Mouse (Mus musculus) ES-E14 (cell line): ENCODE measurements at regions not wholly inside any gene's neighbourhood (a gene's known extent, or its start where the extent isn't known, plus 50 kb on each side); places are given as distances from the start of the nearest gene placed in this dataset.

ENCODE experiments used
- DNase-seq: peaks from one replicate; pipeline ENCODE4 v3.0.0-alpha.2; 2013; ENCODE audit warnings: low read depth, low spot score
- H3K27ac ChIP-seq: 2 replicates; pipeline ENCODE4 v1.5.1; 2012; ENCODE audit warnings: low read depth, mild to moderate bottlenecking, low read length, moderate library complexity, mixed read lengths; ENCODE audit not compliant: poor library complexity, insufficient read depth, severe bottlenecking
- H3K36me3 ChIP-seq: 2 replicates; pipeline ENCODE4 v1.6.1; 2012; ENCODE audit warnings: mild to moderate bottlenecking, low read length, moderate library complexity, mixed read lengths; ENCODE audit not compliant: control insufficient read depth, poor library complexity, insufficient read depth, severe bottlenecking
- H3K4me1 ChIP-seq, 2 experiments: fragments of 150-350 bp in 1 of 2; sonication (generic) in 1 of 2; 2 replicates each; pipeline ENCODE4 v1.6.1; 2012; ENCODE audit warnings: low read length in 2 of 2, mild to moderate bottlenecking in 1 of 2, mixed read lengths in 1 of 2; ENCODE audit not compliant: control insufficient read depth in 2 of 2, insufficient read depth in 2 of 2, poor library complexity in 1 of 2
- H3K4me3 ChIP-seq, 2 experiments: fragments of 150-350 bp in 1 of 2; sonication (generic) in 1 of 2; 2 replicates each; pipeline ENCODE4 v1.5.1; 2012; ENCODE audit warnings: low read length in 2 of 2, low read depth in 1 of 2, mild to moderate bottlenecking in 1 of 2, mixed read lengths in 1 of 2; ENCODE audit not compliant: insufficient read depth in 1 of 2, poor library complexity in 1 of 2, severe bottlenecking in 1 of 2
- H3K9ac ChIP-seq: 2 replicates; pipeline ENCODE4 v1.6.1; 2012; ENCODE audit warnings: low read depth, mild to moderate bottlenecking, low read length, mixed read lengths; ENCODE audit not compliant: poor library complexity, insufficient read depth, severe bottlenecking
- H3K9me3 ChIP-seq: fragments of 150-350 bp; sonication (generic); 2 replicates; pipeline ENCODE4 v1.6.1; 2012; ENCODE audit warnings: low read depth, mild to moderate bottlenecking, low read length; ENCODE audit not compliant: control insufficient read depth, insufficient read depth
- CHD2 ChIP-seq: IDR thresholded peaks from 2 replicates; pipeline ENCODE4 v1.6.1; 2014; ENCODE audit warnings: mild to moderate bottlenecking, low read depth, low read length, inconsistent platforms
- HCFC1 ChIP-seq: IDR thresholded peaks from 2 replicates; pipeline ENCODE4 v1.6.1; 2012; ENCODE audit warnings: low read length, inconsistent platforms, borderline replicate concordance; ENCODE audit not compliant: insufficient read depth
- MAFK ChIP-seq: IDR thresholded peaks from 2 replicates; pipeline ENCODE4 v1.6.1; 2014; ENCODE audit warnings: mild to moderate bottlenecking, low read depth, low read length, inconsistent platforms; ENCODE audit not compliant: insufficient read depth
- ZC3H11A ChIP-seq: IDR thresholded peaks from 2 replicates; pipeline ENCODE4 v1.6.1; 2012; ENCODE audit warnings: low read depth, mild to moderate bottlenecking, inconsistent platforms, low read length, borderline replicate concordance
- ZNF384 ChIP-seq: IDR thresholded peaks from 2 replicates; pipeline ENCODE4 v1.6.1; 2012; ENCODE audit warnings: low read depth, low read length, inconsistent platforms
- in situ Hi-C, 2 experiments: fragments of 600-800 bp; cut with MboI; formaldehyde crosslinking; loops; one replicate each; pipeline ENCODE4 v1.15.1; 2025; ENCODE audit warnings: low sequenced_read_pairs in 2 of 2, inconsistent platforms in 1 of 2; ENCODE audit not compliant: unreplicated experiment in 2 of 2

GRCm38 (mm10) chr15:16130862-16131261, 597.7 kb upstream of the Cdh9 start:
- no peak overlapping the region for H3K9ac ChIP-seq
- in situ Hi-C loops = no loop called here
- H3K27ac ChIP-seq = no peak overlapping the region
- H3K4me1 ChIP-seq = peaks cover 2 to 5% of the 10 kb centered on the region in 2 experiments; a peak in 2 of 4 replicates
- peak; percentile 68 for DNase-seq
- peak; percentile 15; the same call in 1 of the 2 replicates for TF ChIP-seq CHD2
- TF ChIP-seq ZNF384 = no peak
- peaks cover 2% of the 10 kb centered on the region; the same call in 1 of the 2 replicates for H3K36me3 ChIP-seq
- H3K9me3 ChIP-seq = no peaks in the 10 kb centered on the region
- H3K4me3 ChIP-seq = no peak overlapping the region

DNA sequence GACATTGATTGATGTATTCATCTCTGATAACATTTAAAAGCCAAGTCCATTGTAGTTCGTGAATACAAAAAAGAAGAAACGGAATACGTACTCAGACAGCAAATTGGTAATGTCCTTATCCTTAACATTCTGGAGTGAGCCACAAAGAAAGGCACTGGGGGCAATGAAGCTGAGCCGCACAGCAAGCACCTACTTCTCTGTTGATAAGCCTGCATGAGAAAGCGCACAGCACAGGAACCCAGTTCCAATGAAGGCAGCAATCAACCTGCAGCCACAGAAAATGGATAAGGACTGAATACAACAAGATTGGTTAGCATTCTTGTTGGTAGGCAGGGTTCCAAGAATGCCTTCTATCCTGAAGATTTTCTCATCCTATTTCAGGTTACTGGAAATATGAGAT, 570.4 kb upstream of the Cdh9 start:
- Histone ChIP-seq H3K27ac (no peak overlapping the region), H3K36me3 (no peaks in the 10 kb centered on the region), H3K9ac (no peak overlapping the region), H3K4me1 (no peaks in the 10 kb centered on the region), H3K9me3 (no peaks in the 10 kb centered on the region), H3K4me3 (no peak overlapping the region)
- in situ Hi-C loops = no loop called here
- no peak for DNase-seq
- no peak for TF ChIP-seq ZNF384
- TF ChIP-seq ZC3H11A = no peak
- TF ChIP-seq MAFK = no peak

DNA sequence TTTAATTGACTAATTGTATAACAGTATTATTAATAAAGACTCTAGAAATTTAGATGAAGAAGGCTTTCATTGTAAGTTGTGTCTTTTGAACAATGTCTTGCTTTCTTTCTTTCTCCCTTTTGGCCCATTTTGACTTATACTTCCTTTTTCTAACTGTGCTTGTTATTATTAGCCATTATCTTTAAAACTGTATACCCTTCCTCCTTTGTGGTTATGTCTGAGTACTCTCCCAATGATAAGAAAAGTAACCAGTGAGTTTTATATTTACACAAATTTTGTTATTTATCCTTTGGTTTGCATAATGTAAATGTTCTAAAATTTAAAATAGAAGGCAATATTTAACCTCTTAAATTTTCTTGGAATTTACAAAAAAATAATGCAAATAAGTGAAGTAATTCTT, 564.6 kb upstream of the Cdh9 start:
- no peaks in the 10 kb centered on the region for H3K4me1 ChIP-seq
- no peaks in the 10 kb centered on the region for H3K36me3 ChIP-seq
- H3K27ac ChIP-seq = no peak overlapping the region
- no peak overlapping the region for H3K9ac ChIP-seq
- TF ChIP-seq CHD2 (no peak), MAFK (no peak), ZC3H11A (no peak), ZNF384 (no peak), HCFC1 (no peak)
- H3K4me3 ChIP-seq = no peak overlapping the region
- no peaks in the 10 kb centered on the region for H3K9me3 ChIP-seq
- no peak for DNase-seq
- in situ Hi-C loops = no loop called here

- DNase-seq = peak; percentile 7
- Histone ChIP-seq H3K4me1 (no peaks in the 10 kb centered on the region), H3K4me3 (no peak overlapping the region), H3K27ac (no peak overlapping the region), H3K9ac (no peak overlapping the region), H3K9me3 (no peaks in the 10 kb centered on the region), H3K36me3 (no peaks in the 10 kb centered on the region)
- in situ Hi-C loops = no loop called here
- no peak for TF ChIP-seq ZNF384
- no peak for TF ChIP-seq ZC3H11A
- no peak for TF ChIP-seq CHD2
- TF ChIP-seq MAFK = no peak
- TF ChIP-seq HCFC1 = no peak
Observed at GRCm38 (mm10) chr15:16213354-16213753, 515.2 kb upstream of the Cdh9 start.

DNA sequence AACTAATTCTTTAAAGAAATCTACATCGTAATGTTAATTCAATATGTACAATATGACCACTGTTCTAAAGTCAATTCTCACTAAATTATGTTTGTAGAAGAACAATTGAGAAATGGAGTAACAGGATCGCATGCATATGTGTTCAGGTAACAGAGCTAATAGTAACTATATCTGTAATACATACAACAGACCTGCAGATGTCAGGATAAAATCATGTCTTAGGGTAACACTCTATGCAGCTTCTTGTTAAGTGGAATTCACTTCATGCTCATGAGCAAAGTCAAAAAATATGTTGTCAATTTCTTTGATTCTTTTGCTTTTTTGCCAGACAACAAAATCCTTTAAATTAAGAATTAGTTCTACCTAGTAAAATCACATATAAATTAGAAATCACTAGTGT, 506.9 kb upstream of the Cdh9 start:
- H3K9ac ChIP-seq = no peak overlapping the region
- in situ Hi-C loops = no loop called here
- TF ChIP-seq CHD2 = no peak
- TF ChIP-seq ZNF384 = no peak
- TF ChIP-seq ZC3H11A = no peak
- no peak for TF ChIP-seq MAFK
- TF ChIP-seq HCFC1 = no peak

More for the DNA sequence above, 506.9 kb upstream of the Cdh9 start:
- Histone ChIP-seq H3K36me3 (no peaks in the 10 kb centered on the region), H3K27ac (no peak overlapping the region), H3K4me1 (no peaks in the 10 kb centered on the region), H3K4me3 (no peak overlapping the region), H3K9me3 (no peaks in the 10 kb centered on the region)
- DNase-seq = no peak
